Mouse (Mus musculus) heart, adult 11 months (tissue): ENCODE measurements around the gene Ccdc12.

Experiments used
- DNase-seq: peaks from one replicate; pipeline ENCODE4 v3.0.0; 2022

The Ccdc12 gene

DNA sequence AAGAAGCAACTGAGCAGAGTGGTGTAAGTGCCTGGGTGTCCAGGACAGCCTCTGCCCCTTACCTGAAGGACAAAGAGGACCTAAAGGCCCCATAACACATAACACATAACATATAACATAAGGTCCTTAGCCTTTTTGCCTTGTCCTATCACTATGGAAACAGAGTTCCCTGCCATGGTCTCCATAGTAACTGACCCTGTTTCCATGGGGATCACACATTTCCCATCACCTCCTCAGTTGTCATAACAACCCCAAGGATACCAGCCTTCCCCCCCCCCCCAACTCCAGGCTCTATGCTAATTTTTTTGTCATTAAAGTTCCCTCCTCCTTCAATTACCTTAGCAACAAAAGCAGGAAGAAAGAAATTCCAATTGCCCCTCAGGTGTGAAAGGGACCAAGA is 6.5 kb upstream of the Ccdc12 start:
- no peak for DNase-seq

DNA sequence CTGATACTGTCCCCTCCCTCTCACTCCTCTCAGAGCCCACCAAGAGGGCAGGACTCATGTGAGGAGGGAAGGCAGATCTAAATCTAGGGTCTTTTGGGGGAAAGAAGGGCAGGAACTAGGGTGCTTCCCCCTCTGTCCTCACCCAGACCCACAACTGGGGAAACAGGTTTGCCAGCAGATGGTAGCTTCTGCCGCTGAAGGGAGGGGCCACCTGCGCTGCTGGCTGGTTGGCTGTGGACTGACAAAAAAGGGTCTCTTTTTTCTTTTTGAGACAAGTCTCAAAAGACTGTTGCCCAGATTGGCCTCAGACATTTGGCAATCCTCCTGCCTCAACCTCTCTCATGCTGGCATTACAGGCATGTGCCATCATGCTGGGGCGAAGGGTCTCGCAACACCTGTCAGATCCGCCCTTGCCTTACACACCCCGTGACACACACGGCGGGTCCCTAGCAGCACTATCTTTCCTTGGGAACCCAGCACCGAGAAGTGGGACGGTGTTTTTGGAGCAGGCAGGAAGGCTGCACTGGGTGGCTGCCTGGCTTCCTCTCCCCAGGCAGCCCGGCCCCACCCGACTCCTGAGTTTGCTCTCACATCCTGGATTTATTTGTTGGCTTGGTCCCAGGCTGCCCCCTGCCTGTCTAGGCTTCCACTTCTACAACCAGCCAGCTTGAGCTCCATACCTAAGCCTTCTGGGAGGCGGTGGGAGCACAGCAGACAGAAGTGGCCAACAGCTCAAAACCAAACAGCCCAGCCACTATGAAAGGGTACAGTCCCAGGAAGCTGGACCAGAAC is 4.2 kb upstream of the Ccdc12 start:
- DNase-seq = peak; percentile 97

DNA sequence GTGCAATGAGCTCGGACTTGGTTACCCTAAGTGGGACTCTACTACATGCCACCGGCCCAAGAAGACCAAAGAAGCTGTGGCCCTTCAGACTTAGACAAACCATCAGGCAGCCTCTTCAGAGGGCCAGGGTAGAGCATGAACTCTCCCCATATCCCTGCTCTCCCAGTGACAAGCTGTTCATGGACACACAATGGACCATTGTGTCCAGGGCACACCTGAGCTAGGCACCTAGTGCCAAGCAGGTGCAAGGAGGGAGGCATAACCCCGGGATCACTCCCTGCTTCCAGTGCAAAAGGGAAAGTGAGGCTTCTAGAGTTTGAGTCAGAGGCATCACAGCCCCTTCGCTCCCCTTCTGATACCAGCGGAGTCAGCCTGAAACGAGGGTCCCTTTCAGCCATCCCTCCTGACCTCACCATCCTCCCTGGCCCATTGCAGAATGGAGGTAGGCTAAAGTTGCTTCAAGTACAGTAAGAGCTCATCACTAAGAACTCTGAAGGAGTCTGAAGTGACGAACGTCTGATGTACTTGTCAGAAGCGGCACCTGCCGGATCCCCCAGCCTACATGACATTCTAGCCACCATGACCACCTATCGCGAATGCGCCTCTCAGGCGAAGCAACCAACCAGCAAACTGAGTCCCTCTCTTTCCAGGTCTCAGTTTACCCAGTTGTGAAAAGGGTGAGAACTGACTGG is 3.2 kb upstream of the Ccdc12 start:
- peak; percentile 94 for DNase-seq

DNA sequence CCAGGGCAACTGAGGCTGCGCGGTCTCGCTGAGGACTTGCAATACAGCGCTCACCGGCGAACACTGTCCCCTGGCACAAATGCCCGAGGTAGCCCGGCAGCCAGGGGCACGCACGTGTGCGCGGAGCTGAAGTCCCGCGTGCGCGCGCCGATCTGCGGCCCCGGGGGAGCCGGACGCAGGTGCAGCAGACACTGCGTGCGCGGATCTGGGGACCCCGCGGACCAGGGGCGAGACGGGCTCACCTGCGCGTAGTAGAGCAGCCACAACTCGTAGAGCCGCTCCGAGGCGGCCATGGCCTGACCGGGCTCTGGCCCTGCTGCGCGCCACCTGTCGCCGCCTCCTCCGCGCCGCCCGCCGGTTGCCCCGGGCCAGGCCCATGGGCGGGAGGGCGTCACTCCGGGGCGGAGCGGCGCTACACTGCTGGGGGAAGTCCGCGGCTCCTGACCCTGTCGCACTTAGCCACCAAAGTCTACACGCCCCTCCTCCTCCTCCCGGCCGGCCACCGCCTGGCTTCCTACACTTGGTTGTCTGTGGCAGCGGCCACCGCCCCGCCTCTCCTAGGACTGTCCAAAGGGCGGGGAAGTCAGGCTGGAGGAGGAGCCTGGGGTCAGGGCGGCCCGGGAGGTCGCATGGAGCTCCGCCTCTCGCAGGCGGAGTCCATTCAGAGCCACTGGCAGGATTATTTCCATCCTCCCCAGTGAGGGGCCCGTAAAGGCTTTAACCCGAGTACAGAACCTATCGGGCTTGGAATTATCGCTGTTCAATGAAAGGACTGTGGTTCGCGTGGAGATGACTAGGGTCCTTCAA is 2.4 kb upstream of the Ccdc12 start, which contains the start of gene Nbeal2:
Gene Nbeal2, minus strand, starts transcription at position 507 of the 807 bp plus-strand sequence.
- DNase-seq = peak; percentile 100

DNA sequence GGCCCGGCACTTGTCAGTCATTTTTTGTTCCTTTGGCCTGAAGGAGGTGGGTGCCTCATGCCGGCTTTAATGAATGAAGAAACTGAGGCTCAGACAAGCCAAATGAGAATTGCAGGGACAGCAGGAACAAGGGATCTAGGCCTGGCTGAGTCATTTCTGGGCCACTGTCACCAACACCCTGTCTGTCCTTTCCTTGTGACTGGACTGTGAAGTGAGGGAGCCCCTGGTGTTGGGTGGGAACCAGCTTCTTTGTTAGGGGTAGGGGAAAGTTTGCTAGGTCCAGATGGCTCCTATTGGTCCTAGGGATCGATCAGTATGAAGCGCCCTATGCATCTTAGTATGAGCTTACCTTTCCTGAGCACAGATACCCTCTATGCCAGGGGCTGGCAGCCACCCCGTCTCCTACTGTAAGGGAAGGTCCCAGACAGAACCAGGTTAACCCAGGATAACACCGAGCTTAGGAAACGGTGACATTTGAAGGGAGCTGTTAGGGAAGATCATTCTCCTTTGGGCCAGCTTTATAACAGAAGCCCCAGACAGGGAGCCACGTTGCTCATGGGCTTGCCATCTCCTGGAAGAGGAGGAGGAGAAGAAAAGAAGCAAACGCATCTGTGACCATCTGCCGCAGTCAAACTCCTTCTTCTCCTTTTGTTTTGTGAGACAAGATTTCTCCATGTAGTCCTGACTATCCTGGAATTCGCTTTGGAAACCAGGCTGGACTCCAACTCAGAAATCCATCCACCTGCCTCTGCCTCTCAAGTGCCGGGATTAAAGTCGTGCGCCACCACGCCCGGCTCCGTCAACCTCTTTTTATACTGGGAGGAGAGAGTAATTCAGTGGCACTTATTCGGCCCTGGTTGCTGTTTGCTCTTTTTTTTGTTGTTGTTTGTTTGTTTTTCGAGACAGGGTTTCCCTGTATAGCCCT is 1.3 kb upstream of the Ccdc12 start:
- no peak for DNase-seq

DNA sequence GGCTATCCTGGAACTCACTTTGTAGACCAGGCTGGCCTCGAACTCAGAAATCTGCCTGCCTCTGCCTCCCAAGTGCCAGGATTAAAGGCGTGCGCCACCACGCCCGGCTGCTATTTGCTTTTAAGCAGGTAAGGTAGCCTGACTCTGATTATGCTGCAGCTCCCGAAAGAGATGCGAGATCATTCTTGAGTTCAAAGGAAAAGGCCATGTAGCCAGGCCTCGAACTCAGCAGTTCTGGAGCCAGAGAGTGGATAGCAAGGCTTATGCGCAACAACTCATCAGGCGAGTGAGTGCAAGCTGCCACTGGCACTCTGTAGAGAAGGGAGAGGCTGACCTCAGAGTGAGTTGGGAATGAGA is 674 bp upstream of the Ccdc12 start:
- no peak for DNase-seq

DNA sequence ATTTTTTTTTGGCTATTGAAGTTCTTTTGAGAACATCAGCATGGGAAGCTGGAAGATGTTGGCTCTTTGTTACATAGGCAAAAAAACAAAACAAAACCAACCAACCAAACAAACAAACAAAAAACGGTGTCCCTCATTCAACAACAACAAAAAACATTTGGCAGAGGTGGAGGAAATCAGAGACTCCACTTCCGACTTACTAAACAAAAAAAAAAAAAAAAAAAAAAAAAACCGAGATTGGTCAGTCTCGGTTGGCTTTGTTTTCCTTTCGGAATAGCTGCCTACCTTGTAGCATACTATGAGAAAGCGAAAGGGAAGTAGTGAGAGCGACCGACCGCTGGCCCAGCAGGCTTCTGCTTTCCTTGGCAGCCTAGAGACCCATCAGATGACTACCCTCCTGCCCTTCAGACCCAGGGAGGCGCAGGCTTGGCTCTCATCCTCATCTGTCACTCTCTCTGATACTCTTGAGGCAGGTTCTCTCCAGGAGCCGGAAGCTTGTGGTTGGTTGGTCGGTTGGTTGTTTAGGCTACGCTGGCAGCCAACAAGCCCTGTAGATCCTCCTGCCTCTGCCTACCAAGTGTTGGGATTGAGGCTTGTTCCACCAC is 1.3 kb downstream of the Ccdc12 start:
- peak; percentile 98 for DNase-seq

DNA sequence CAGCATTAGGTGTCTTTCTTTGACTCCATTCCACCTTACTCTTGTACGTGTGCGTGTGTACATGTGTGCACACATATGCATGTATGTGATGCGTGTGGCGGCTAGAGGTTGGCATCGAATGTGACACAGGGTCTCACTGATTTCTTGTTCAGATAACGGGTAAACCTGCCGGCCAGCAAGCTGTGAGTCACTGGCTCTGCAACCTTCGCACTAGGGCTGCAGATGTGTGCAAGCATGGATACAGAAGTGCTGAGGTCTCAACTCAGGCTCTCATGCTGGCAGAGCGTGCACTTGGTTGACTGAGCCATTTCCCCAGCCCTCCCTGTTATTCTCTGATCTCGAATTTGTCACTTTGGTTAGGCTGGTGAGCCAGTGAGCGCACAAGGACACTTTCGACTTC is 3.2 kb downstream of the Ccdc12 start:
- DNase-seq = no peak

DNA sequence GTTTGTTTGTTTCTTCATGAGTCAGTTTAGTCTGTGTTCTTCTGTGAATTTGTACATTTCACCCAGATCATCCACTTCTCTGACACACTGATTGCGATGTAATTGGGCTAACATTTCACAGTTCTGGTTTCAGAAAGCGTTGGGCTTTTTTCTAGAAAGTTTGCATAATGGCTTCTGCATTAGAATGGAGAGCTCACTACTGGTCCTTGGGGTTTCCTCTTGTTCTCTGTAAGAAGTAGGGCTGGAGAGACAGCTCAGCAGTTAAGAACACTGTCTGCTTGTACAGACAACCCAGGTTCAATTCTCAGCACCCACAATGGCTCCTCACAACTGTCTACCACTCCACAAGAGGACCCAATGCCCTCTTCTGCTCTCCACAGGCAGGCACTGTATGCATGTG is 3.9 kb downstream of the Ccdc12 start:
- DNase-seq = no peak

DNA sequence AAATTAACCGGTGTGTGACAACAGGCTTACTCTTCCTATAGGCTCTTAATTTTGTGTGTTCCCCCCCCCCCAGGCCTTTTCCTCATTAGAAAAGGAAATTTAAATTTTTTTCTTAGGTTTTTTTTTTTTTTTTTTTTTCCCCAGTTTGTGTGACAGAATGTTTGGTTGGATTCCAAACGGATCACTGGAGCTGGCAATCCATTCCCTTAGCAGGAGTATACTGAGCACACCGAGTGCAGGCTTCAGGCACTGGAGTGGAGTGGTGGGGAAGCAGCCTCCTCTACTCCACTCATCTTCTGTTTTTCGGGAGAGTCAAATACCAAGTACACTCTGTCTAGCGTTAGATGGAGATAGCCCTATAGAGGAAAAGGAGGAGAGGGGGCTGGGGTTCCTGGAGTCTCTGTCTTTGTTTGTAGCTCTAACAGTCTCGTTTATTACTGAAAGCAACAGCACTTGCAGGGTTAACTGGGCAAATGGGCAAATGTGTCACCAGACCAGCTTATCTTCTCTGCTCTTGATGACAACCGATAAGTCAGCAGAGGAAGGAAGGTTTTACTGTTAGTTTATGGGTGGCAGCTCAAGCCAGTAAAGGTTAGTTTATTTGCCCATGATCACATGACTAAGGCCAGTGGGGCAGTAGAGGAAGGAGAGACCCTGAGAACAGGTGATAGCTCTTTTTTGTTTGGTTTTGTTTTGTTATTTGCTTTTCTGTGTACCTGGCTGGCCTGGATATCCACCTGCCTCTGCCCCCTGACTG is 4.7 kb downstream of the Ccdc12 start:
- DNase-seq = no peak

DNA sequence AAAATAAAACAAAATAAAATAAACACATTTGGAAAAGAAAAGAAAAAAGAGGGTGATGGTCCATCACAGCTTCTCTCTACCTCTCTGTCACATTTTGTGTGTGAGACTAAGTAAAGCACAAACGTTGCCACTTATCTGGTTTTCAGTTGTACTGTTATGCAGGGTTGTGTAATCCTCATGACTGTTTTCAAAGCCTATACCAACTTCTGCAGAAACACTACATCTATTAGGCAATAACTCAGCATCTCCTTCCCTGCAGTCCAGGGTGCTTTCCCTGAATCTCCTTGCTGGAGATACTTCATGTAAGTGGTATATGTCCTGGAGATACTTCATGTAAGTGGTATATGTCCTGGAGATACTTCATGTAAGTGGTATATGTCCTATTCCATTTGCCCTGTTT is 6.5 kb downstream of the Ccdc12 start:
- no peak for DNase-seq

DNA sequence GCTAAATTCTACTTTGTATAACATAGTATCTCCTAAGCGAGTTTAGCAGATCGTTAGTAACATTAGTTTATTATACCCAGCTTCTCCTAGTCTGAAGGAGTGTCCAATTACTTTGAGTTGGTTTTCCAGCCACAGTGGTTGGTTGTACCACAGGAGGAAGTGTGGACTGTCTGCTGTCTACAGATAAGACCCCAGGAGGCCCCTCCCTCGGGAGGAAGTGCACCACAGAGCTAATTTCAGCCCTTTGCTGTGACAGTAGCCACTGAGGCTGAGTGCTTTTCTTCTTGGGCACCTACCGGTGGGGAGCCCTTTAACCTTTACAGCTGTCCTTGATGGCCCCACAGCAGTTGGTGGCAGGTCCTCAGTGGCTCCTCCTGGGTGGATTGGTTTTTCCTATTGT is 9.6 kb downstream of the Ccdc12 start:
- peak; percentile 98 for DNase-seq

DNA sequence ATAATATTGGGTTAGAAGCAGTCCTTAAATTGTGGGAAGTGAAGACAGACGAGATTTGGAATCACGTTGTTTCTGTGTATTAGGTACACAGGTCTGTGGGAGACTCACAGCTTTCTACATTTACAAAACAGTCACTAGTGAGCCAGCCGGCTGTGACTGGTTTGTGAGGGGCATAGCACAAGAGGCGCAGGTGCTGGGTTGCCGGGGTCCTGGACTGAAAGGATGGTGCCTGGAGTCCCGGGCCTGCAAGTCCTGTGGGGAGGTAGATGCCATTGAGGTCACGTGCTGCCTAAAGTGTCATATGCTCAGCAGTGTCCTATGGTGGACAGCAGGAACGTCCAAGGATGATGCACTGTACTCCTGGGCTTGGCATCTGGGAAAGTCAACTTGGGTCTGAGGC is 10.1 kb downstream of the Ccdc12 start:
- DNase-seq = no peak

DNA sequence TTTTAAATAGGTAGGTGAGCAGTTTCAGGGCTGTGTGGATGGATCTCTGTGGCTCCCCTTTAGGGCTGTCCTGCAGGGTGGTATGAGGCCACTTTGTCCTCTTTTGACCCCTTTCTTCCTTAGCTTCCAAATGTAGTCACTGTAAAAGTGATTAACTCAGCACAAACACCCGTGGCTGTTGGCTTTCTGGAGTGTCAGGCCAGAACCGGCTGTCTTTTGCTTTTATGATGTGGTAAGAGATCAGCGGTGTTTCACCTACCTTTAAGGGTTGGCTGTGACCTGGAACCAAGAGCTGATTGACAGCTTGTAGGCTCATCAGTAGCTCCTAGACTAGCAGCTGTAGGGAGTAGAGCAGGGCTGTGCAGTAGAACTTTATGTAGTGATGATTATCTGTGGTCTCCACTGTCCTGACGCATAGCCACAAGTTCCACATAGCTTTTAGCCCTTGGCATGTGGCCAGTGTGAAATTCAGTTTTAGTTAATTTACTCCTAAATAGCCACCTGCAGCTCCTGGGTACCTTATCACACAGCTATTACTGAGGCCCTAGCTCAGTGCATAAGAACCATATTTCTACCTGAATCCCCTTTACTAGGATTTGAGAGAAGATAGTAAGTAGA is 11.0 kb downstream of the Ccdc12 start:
- no peak for DNase-seq

DNA sequence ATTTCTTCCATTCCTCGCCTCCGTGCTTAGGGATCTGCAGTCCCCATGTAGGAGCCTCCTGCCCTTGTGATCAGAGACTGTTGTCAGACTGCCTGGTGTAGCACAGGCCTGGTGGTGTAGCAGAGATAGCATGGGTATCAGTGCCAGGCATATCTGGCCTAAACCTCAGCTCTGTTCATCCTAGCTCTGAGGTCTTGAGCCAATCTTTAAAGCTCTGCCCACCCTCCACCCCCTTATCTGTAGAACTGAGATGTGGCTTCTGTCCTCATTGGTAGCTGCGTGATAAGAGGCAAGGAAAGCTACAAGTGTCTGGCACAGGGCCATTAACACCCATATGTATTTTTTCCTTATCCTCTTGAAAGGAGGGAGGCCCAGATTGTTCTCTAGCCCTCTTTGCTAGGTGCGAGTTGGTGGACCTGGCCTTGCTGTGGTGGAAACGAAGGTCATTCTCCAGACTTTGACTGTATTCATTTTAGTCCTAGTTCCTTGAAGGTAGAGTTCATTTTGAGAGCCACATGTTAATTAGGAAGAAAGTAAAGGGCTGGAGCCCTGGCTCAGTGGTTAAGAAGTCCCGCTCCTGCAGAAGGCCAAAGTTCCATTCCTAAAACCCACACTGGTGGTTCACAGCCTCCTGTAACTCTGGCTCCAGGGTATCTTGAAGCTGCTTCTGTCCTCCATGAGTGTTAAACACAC is 12.4 kb downstream of the Ccdc12 start:
- no peak for DNase-seq

DNA sequence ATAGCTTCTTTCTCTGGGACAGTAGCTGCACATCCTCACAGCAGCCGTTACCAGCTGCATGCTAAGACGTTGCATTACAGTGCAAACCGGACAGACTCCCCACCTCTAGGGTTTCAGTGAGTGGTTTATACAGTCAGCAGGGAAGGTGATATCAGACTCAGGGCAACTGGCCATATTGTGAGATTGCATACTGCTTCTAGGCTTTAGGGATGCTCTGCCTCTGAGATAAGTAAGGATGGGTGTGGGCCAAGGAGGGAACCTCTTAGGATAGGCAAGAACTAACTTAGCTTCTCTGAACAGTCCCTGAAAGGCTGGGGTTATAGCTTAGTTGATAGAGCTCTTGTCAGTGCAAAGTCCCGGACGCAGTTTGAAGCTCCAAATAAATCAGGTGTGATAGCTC is 13.5 kb downstream of the Ccdc12 start:
- DNase-seq = no peak

DNA sequence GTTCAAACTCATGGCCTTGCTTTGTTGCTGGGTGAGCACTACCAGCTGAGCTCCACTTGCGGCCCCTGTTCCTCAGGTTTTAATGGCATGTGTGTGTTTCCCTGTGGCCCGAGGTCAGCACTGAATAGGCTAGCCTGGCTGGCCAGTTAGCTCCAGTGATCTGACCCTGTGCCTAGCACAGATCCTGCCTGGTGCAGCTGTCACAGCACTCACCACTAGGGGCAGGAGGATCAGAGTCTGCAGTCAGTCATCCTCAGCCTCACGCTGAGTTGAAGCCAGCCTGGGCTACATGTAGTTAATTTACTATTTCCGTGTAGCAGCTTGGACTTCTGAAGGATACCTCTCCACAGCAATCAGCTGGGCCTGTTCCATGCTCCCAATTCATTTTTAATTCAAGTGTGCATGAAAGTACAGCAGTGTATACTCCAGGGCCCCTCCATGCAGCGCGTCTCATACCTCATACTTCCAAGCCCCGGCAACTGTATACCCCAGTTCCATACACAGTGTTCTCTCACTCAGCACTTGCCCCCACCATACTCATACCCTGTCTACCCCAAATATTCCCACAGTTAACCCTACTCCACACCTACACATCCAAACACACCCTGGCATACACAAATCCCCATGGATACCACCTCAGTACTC is 16.3 kb downstream of the Ccdc12 start:
- peak; percentile 96 for DNase-seq

DNA sequence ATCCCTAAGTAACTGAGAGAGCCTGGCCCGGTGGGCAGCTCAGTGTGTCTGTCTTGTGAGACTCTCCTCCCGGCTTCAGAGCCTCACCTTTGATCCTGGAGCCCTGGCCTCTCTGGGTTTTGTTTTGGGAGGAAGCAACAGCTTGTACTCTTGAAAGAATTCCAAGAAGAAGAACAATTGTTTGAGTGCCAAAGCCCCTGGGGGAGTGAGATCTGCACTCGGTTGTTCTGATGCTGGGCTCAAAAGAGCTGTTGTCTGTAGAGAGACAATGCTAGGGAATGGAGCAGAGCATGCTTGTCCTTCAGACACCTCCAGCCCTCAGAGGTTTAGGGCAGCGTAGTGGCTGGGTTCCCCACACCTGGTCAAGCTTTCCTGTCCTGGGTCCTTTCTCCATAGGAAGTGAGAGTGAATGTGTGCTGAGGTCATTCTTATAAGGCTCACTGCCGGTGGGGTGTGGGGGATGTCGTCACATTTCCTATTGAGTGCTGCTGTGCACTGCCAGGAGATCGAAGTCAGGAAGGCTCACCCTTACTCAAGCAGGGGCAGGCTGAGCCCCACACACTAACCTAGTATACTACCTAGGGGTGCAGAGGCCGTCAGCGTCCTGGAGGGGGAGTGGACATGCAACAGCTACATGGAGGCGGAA is 16.9 kb downstream of the Ccdc12 start:
- peak; percentile 96 for DNase-seq

DNA sequence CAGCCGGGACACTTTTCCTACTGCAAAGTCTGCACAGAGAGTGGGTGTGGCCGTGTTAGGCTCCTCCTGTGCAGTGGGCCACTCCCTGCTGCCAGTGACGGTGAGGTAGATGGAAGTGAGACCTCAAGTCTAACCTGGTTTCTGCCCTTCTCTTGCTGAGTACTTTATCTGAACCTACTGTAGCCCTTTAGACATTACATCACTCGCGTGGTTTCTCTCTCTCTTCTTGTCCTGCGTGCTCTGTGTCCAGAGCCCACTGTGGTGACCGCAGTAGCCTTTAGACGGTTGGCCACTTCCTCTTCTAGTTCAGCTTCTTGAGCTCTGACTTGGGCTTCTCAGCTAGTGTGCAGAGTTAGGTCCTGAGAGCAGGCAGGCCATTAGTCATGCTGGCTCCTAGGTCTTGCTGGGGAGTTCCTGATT is 20.2 kb downstream of the Ccdc12 start:
- peak; percentile 96 for DNase-seq
